Mouse (Mus musculus) embryo, embryonic 10 days (tissue): ENCODE data around the gene Tsacc.
"Not testable (repeated sequence)": the region's sequence is repeated elsewhere in the genome, so short reads cannot be mapped to it uniquely, and the experiment has no call there.

Experiments
- DNase-seq: peaks from one replicate; pipeline ENCODE4 v3.0.0-alpha.2; 2015; ENCODE audit warnings: low spot score

Gene Tsacc

DNA sequence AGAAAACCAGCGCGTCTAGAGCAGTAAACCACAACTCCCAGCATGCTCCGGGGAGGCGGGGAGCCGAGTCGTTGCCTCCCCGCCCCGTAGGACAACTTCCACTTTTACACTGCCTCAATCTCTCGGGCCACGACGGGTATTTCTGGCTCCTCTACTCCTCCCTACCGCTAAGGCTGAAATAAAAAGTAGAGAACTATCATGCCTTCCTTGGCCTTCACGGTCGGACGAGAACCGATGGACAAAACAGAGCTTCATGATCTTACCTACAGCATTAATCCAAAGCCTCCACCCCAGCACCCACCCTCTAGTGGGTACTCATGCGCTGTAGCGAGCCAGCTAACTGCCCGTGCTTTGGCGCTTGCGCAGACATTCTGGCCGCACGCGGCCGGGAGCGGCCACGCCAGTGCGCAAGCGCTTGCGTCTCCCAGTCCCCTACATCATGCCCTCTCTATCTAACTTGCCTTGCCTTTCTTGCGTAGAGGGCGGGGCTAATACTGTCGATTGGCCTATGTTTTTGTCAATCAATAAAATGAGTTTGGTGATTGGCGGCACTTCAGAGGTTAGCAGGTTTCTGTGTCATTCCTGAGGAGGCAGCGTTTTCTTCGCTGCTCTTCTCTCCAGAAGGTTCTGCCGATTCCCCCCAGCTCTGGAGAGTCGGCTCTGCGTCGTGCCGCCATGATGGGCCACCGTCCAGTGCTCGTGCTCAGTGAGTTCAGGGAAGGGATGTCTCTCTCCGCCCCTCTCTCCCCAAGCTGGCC is at the start of gene Tsacc, which contains the start of gene Cct3:
TSS of gene Tsacc (minus strand) at position 439 of the 758 bp plus-strand sequence.
TSS of gene Cct3 (plus strand) at position 556 of the 758 bp plus-strand sequence.
- DNase-seq, result peak; percentile 98

GRCm38 (mm10) chr3:88339006-88339405 is 42.2 kb upstream of the Tsacc start:
- no peak for DNase-seq

DNA sequence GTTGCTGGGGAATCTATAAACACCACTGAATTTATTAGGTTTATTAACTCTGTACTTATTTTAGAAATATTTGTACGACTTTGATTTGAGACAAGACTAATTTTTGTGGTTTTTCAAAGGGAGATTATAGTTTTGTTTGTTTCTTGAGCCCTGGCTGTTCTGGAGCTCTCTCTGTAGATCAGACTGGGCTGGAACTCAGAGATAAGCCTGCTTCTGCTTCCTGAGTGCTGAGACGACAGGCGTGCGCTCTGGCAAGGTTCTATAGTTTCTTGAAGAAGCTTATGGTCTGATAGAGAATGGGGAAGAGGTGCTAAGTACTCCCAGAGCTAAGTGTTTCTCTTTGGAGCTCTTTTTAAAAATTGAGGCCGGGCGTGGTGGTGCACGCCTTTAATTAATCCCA is 41.5 kb upstream of the Tsacc start:
- DNase-seq, result no peak

- peak; percentile 19 for DNase-seq
Measured at GRCm38 (mm10) chr3:88337367-88338020, 40.7 kb upstream of the Tsacc start.

DNA sequence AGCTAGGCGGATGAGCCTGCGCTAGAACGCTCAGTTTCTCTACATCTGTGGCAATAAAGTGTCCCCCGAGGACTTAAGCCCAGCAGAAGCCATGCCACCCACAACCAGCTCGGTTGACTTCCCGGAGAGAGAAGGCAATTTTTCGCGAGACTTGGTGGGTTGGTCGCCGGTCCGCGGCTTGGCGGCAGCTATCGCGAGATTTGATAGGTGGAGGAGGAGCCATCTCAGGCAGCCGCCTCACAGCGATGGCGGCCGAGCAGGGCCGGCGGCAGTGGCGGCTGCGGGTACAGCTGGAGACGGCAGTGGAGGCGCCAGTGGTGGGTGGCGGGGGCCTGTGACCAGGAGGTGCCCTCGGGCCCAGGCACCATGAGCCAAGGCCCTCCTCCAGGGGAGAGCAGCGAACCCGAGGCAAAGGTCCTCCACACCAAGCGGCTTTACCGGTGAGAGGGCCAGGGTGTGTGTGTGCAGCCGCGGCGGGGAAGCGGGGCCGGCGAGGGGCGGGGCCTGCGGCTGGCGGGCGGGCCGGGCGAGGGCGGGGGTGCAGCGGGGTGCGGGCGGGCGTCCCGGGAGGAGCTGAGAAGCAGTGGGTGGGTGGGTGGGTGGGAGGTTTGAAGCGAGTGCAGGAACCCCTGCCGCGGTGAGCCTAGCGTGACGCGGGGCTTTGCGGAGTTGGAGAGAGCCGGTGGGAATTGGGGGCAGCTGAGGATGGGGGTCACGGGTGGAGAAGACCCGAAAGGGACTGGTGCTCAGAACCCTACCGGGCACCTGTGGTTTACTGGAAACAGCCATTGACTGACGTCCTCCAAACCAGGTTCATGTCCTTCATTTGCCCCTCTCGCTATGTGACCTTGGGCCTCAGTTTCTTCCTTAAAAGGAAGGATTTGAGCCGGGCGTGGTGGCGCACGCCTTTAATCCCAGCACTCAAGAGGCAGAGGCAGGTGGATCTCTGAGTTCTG is 39.5 kb upstream of the Tsacc start, which contains the start of the genes Tmem79 and Smg5:
TSS of gene Tmem79 (minus strand) at position 91 of the 956 bp plus-strand sequence.
TSS of gene Smg5 (plus strand) at position 203 of the 956 bp plus-strand sequence.
- DNase-seq, result peak; percentile 98

GRCm38 (mm10) chr3:88335436-88336053 is 38.7 kb upstream of the Tsacc start:
- no peak for DNase-seq

DNA sequence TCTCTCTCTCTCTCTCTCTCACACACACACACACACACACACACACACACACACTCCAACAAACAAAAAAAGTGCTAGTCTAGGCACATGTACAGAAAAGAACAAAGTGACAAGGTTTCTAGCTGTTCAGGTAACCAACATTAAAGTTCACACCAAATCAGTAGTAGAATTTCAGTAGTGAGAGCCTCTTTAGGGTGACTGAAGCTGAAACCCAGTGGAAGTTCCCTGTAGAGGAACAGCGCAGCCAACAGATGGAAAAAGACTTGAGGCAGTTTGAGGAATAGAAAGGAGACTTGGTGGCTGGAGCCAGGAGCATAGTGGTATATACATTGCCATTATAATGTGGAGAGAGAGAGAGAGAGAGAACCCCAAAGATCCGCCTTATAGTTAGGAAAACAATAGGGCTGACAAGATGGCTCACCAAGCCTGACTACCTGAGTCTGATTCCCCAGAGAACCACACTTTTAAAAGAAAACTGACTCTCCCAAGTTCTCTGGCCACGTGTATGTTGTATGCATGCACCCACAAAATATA is 38.2 kb upstream of the Tsacc start:
- peak; percentile 10 for DNase-seq

DNA sequence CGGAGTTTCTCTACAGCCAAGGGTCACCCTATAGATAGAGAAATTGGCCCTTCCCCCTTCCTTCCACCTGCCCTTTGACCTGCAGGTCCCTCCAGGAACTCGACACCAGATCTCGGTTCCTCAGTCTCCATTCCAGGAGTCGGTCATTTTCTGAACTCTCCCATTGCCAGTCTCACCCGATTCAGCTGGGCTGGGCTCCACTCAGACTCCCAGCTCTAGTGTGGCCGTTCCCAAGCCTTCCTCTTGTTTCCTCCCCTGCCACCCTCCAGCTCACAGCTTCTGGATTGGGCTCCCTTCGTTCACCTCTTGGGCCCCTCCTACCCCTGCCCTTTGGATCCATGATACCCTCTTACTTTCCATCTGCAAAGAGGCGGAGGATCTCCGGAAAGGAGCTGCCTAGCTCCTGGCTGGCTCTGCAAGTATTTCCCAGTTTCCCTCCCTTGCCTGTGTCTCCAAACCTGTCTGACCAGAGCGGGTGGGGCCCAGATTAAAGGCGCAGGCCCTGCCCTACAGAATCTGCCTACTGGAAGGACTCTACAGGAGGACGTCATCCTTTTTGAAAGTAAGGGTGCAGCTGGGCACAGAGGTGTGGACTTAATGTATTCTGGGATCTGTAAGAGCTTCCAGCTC is 37.3 kb upstream of the Tsacc start:
- DNase-seq, result no peak

DNA sequence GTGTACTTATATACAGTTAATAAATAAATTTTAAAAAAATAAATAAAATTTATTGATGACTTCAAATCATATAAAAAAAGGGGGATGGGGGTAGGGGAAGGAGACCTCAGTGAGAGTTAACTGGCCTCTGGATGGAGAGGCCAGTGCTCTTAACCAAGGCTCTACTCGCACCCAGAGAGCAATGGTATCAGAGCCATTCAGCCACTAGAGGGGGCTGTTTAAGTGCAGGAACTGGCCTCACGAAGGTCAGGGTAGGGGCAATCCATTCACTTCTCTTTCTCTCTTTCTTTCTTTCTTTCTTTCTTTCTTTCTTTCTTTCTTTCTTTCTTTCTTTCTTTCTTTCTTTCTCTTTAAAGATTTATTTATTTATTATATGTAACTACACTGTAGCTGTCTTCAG is 34.5 kb upstream of the Tsacc start:
- DNase-seq, result peak; percentile 69

DNA sequence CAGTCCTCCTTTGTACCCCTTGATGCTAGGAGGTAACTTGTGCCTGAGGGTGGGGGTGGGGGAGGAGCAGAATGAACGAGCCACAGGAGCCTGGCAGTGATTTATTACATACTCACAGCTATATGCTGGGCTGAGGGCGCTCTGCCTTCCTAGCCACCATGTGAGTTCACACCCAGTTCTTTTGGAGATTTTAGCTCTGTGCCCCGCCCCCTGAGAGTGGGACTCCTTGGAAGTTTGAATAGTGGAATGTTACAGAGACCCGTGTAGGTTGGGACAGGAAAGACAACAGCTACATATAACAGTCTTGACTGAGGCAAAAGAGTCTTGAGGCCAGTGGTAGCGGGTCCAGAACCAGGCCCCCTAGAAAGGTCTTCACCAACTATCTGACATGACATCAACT is 32.2 kb upstream of the Tsacc start:
- no peak for DNase-seq

DNA sequence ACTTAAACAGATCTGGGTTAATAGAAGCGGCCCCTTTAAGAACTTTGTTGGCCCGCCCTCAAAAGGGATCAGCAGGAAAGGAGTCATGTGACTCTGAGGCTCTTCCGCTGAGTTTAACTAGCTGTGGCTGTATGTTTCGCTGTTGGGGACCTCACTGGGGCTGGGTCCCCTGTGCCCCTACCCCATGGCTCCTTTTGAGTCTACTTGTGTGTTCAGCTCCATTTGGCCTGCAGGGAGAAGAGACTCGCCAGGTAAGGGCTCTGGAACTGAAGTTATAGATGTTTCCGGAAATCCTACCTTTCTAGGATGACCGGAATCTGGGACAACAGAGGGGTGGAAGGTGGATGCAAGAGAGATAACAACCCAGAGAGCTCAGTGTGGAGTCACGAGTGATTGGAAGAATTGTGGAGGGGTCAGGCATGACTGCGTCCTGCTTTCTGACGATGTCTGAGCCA is 28.2 kb upstream of the Tsacc start, which contains the start of gene Glmp:
TSS of gene Glmp (plus strand) at position 73 of the 455 bp plus-strand sequence.
- peak; percentile 82 for DNase-seq

GRCm38 (mm10) chr3:88299172-88299571 is 2.4 kb upstream of the Tsacc start:
- no peak for DNase-seq

GRCm38 (mm10) chr3:88297321-88297851 is 587 bp upstream of the Tsacc start:
- no peak for DNase-seq

DNA sequence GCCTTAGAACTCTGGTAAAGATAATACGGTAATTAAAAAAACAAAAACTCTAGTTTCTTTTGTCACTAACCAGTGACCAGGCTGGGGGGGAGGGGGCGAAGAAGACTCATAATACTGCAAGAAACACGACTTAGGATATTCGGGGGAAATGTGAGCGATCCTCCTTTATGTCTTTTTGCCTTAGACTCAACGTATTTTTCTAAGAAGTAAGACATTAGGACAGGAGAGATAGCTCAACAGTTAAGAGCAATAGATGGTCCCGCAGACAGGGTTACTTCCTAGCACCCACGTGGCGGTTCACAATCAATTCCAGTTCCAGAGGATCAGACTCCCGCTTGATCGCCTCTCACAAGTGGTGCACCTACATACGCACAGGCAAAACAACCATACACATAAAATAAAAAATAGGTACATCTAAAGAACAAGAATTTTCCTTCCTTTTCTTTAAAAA is 664 bp downstream of the Tsacc start:
- no peak for DNase-seq

- DNase-seq, result not testable (repeated sequence)
Measured at GRCm38 (mm10) chr3:88295272-88295671, 1.5 kb downstream of the Tsacc start.

DNA sequence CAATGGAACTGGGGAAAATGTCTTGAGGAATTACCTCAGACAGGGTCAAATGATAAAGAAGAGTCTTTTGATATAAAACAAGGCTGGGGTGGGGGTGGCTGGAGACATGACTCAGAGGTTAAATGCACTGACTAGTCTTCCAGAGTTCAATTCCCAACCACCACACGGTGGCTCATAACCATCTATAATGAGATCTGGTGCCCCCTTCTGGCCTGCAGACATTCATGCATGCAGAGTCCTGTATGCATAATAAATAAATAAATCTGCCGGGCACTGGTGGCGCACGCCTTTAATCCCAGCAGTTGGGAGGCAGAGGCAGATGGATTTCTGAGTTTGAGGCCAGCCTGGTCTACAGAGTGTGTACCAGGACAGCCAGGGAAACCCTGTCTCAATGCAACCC is 4.8 kb downstream of the Tsacc start:
- peak; percentile 33 for DNase-seq

DNA sequence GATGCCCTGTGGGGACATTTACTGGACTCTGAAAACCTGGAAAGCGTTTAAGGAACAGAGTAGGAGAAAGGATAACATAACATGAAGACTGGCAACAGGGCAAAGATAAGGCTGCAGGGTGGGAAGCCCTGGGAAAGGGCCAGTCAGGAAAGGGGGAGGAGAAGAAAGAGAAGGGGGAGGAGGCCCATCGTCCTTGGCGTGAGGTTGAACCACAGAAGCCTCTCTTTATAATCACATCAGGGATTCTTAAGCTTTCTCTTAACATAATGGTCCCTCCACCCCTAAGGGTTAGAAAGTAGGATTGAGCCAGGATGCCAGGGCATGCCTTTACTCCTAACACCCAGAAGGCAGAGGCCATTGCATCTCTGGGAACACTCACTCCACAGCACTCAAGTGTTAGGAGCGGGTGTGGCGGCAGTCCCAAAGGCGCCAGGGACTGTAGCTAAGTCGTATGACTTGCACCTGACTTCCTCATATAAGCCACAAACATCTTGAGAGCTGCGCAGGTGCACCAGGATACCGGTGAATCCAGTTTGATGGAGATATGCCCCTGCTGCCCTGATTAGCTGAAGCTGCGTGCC is 8.6 kb downstream of the Tsacc start:
- DNase-seq, result not testable (repeated sequence)

DNA sequence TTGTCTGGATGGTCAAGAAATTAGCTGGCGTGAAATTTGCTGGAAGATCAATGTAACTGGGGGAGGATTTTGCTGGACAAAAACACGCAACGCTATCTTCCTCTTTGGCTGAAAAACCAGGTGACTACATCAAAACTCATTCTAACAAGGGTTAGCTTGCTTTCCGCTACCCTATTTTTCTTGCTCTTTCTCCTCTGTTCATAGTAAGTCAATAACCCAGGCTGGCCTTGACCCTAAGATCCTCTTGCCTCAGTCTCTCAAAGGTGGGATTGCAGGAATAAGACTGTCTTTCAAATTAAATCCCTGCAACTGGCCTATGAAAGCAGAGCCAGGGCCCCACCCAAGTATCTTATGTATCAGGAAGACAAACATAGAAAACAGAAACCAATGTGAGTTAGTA is 9.7 kb downstream of the Tsacc start, which contains the start of gene Gm38392:
TSS of gene Gm38392 (minus strand) at position 101 of the 400 bp plus-strand sequence.
- no peak for DNase-seq

- not testable (repeated sequence) for DNase-seq
Measured at GRCm38 (mm10) chr3:88285565-88285895, 11.3 kb downstream of the Tsacc start.
